Mouse (Mus musculus) heart, postnatal 0 days (tissue): ENCODE results near the gene Cdk19. TPM values are rescaled to one million over a fixed set of nuclear protein-coding genes. Genes with fewer than 3 reads are reported as not detected.
"Not testable (repeated sequence)": the region's sequence is repeated elsewhere in the genome, so short reads cannot be mapped to it uniquely, and the experiment has no call there.

Source experiments
- ATAC-seq: fragments of 200-750 bp; cut with Nextera tagmentation; 2 replicates; pipeline ENCODE4 v1.8.0; 2017; ENCODE audit warnings: low read depth, moderate number of reproducible peaks, moderate library complexity; ENCODE audit not compliant: insufficient read depth
- DNase-seq: peaks from one replicate; pipeline ENCODE4 v3.0.0-alpha.2; 2016; ENCODE audit warnings: low spot score
- H3K27ac ChIP-seq: fragments of 300-500 bp; sonication (generic); 2 replicates; pipeline ENCODE4 v1.5.1; 2014; ENCODE audit warnings: low read depth, mild to moderate bottlenecking
- H3K27me3 ChIP-seq: fragments of 300-500 bp; sonication (generic); 2 replicates; pipeline ENCODE4 v1.6.1; 2014; ENCODE audit warnings: low read length, mixed read lengths; ENCODE audit not compliant: control insufficient read depth, insufficient read depth
- H3K36me3 ChIP-seq: fragments of 300-500 bp; sonication (generic); replicated peaks from 2 replicates; pipeline ENCODE4 v1.6.1; 2014; ENCODE audit warnings: low read length, mixed read lengths; ENCODE audit not compliant: control insufficient read depth, insufficient read depth
- H3K4me1 ChIP-seq: fragments of 300-500 bp; sonication (generic); 2 replicates; pipeline ENCODE4 v1.6.1; 2014; ENCODE audit warnings: antibody characterized with exemption; ENCODE audit not compliant: control insufficient read depth, insufficient read depth
- H3K4me2 ChIP-seq: fragments of 300-500 bp; sonication (generic); 2 replicates; pipeline ENCODE4 v1.6.1; 2014; ENCODE audit warnings: low read depth, mild to moderate bottlenecking, low read length, moderate library complexity
- H3K4me3 ChIP-seq: fragments of 300-500 bp; sonication (generic); 2 replicates; pipeline ENCODE4 v1.5.1; 2014; ENCODE audit warnings: low read depth, low read length
- H3K9ac ChIP-seq: fragments of 300-500 bp; sonication (generic); replicated peaks from 2 replicates; pipeline ENCODE4 v1.6.1; 2014; ENCODE audit warnings: low read depth, low read length, mixed read lengths
- H3K9me3 ChIP-seq: fragments of 300-500 bp; sonication (generic); replicated peaks from 2 replicates; pipeline ENCODE4 v1.6.1; 2016; ENCODE audit warnings: low read length; ENCODE audit not compliant: control insufficient read depth
- CTCF ChIP-seq: IDR thresholded peaks from 2 replicates; pipeline ENCODE4 v1.5.1; 2016; ENCODE audit warnings: antibody characterized with exemption, control low read depth, low read depth
- EP300 ChIP-seq: IDR thresholded peaks from 2 replicates; pipeline ENCODE4 v1.6.1; 2016; ENCODE audit warnings: antibody characterized with exemption, low read depth
- WGBS: fragments of 180-500 bp; shearing (Covaris S2); extraction: QIAGEN DNeasy Blood & Tissue Kit; methylation state at CpG from one replicate; pipeline ENCODE4 v1.1.7; 2014; 5-methylcytosine and 5-hydroxymethylcytosine counted together
- polyA plus RNA-seq: library from polyadenylated mRNA; unstranded; fragments of >200 nt; fragmentation: Nextera tagmentation; extraction: Ambion mirVana; gene quantifications from 2 replicates; pipeline ENCODE4 v1.2.1, GENCODE M21; 2015
- total RNA-seq: library from RNA; depleted of rRNA; stranded (reverse); fragments of >200 nt; gene quantifications from 2 replicates; pipeline ENCODE4 v1.2.3, GENCODE M21; 2014; ENCODE audit warnings: low replicate concordance; rRNA removed

Cdk19 gene
- total RNA-seq (7.3 and 11.6 TPM in 2 replicates), polyA plus RNA-seq (3.1 and 3.7 TPM in 2 replicates)

DNA sequence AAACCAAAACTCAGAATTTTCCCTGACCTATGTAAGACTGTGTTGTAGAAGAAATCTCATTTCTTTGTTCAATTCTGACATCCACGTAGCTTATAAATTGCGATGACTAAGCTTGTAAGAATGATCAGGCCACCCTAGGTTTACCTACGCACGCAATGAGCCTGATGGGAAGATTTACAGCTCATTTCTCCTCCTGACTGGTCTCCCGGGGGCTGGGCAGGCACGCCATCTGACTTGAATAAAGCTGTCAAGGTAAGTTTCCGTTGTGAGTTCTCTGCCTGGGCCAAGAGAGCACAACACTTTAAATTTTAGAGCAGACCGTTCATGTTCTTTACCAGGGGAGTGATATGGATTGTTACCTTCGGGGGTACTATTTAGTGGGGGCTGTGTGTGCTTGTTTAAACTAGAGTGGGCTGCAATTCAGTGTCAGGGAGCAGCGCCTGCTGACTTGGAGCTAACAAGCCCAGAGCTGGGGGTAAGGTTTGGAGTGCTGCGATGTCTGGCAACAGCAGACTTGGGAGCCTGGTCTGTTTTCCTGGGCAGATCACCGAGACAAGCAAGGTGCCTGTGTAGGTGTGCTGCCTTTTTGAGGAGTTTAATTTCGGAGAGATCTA lies at the start of gene Cdk19:
Gene Cdk19 (plus strand): TSS at position 214 of the 614 bp plus-strand sequence.
- no peak within 1 kb of the TSS for H3K4me3 ChIP-seq
- no peak for TF ChIP-seq CTCF
- no peak for TF ChIP-seq EP300
- no peak for ATAC-seq
- no peaks in the 10 kb centered on the region for H3K9me3 ChIP-seq
- WGBS = 56% methylated on average over 13 of the region's 13 CpGs
- no peaks in the 10 kb centered on the region for H3K36me3 ChIP-seq
- DNase-seq = no peak
- H3K9ac ChIP-seq = no peak within 1 kb of the TSS
- no peaks in the 10 kb centered on the region for H3K27me3 ChIP-seq
- no peak within 1 kb of the TSS for H3K4me2 ChIP-seq
- H3K27ac ChIP-seq = no peak within 1 kb of the TSS
- no peaks in the 10 kb centered on the region for H3K4me1 ChIP-seq

DNA sequence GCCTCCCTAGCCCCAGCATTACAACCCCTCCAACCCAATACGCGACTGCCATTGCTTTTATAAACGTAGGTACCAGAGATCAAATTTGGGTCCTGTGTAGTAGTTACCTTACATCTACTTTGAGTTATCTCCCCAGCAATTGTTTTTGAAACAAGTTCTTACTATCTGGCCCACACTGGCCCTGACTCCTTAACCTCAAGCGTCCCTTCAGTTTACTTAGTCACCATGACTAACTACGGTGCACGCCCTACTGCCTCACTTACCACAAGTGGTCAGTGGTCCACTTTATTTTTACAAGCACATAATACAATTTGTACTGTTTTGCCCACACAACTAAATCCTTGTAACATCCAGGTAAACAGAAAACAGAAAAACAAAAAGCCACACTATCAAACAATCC lies 46.7 kb upstream of the Cdk19 start:
- H3K27ac ChIP-seq = no peak overlapping the region
- ATAC-seq (no peak), DNase-seq (no peak)
- H3K4me1 ChIP-seq = no peaks in the 10 kb centered on the region; the same call in 1 of the 2 replicates
- no peaks in the 10 kb centered on the region for H3K9me3 ChIP-seq
- H3K4me2 ChIP-seq = no peak overlapping the region
- no peak overlapping the region for H3K4me3 ChIP-seq
- H3K36me3 ChIP-seq = peaks cover 36% of the 10 kb centered on the region
- WGBS = 93% methylated on average over 6 of the region's 6 CpGs
- no peaks in the 10 kb centered on the region for H3K27me3 ChIP-seq
- H3K9ac ChIP-seq = no peak overlapping the region
- no peak for TF ChIP-seq CTCF
- no peak for TF ChIP-seq EP300

DNA sequence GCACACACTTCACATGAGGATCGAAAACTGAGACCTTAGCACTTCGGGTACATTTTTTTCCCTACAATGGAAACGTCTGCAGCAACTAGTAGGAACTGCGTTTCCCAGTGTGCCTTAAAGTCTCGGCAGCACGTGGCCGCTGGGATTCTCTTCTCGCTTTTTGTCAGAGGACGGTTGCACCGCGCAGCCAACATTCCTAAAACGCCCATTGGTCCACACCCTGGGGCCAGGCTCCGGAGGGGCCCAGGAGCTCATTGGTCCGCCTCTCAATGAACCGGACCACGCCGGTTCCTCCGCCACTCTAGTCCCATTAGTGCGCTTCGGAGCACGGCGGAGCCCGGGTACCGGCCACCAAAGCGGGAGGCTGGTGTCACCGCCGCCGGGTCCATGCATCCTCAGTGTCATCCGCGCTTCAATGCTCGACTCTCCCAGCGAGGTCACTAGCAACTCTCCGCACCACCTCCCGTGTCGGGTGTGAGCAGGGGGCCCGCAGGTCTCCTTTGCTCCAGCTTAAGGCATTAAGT lies 38.7 kb upstream of the Cdk19 start:
- ATAC-seq (peak; percentile 84), DNase-seq (peak; percentile 90)
- TF ChIP-seq CTCF (no peak), EP300 (no peak)
- peak overlapping the region; percentile 99 for H3K4me3 ChIP-seq
- no peaks in the 10 kb centered on the region for H3K36me3 ChIP-seq
- H3K4me2 ChIP-seq = peak overlapping the region; percentile 97
- peak overlapping the region; percentile 98 for H3K9ac ChIP-seq
- peaks cover 15% of the 10 kb centered on the region for H3K4me1 ChIP-seq
- peak overlapping the region; percentile 94 for H3K27ac ChIP-seq
- under 1% methylated on average over 36 of the region's 36 CpGs for WGBS
- H3K27me3 ChIP-seq = no peaks in the 10 kb centered on the region
- no peaks in the 10 kb centered on the region for H3K9me3 ChIP-seq

DNA sequence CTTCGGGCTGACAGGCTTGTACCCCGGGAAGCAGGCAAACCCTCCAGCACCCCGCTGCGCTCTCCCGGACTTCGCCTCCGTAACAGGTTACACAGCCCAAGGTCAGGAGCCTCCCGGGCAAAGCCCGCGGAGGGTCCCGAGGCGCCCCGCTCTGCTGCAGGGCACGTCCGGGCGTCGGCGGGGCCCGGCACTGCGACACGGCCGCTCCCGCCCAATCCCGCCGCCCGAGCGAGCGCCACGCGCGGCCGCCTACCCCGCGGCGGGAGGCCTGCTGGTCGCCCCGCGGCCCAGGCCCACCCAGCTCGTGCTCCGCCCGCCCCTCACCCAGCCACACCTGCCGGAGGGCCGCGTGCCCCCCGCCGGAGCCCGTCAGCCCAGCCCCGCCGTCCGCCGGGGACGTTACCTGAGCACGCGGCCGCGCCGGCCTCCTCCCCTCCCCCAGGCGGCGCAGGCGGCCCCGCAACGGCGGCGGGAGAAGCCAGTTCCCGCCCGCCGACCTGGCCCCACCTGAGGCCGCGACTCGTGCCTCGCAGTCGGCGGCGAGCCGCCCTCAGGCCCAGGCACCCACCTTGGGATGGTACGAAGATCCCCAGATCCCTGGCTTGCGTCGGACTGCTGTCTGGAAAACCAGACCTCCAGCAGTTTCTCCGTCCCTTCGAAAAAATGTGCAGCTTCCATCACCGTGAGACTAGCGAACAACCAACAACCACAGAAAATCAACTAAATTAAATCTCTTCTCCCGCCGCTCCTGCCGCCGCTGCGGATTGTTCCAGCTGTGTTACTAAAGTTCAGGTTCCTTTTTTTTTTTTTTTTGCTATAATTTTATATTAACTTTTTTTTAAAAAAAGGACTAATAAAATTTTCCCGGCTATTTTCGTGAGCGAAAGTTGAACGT lies 37.9 kb upstream of the Cdk19 start:
- H3K27me3 ChIP-seq, H3K9me3 ChIP-seq, DNase-seq, H3K36me3 ChIP-seq: not testable (repeated sequence)
- Histone ChIP-seq H3K4me1 (peaks cover 15% of the 10 kb centered on the region), H3K4me3 (peak overlapping the region; percentile 99), H3K27ac (peak overlapping the region; percentile 94), H3K9ac (peak overlapping the region; percentile 98), H3K4me2 (peak overlapping the region; percentile 97)
- ATAC-seq = peak; percentile 24
- 0% methylated on average over 61 of the region's 91 CpGs for WGBS

DNA sequence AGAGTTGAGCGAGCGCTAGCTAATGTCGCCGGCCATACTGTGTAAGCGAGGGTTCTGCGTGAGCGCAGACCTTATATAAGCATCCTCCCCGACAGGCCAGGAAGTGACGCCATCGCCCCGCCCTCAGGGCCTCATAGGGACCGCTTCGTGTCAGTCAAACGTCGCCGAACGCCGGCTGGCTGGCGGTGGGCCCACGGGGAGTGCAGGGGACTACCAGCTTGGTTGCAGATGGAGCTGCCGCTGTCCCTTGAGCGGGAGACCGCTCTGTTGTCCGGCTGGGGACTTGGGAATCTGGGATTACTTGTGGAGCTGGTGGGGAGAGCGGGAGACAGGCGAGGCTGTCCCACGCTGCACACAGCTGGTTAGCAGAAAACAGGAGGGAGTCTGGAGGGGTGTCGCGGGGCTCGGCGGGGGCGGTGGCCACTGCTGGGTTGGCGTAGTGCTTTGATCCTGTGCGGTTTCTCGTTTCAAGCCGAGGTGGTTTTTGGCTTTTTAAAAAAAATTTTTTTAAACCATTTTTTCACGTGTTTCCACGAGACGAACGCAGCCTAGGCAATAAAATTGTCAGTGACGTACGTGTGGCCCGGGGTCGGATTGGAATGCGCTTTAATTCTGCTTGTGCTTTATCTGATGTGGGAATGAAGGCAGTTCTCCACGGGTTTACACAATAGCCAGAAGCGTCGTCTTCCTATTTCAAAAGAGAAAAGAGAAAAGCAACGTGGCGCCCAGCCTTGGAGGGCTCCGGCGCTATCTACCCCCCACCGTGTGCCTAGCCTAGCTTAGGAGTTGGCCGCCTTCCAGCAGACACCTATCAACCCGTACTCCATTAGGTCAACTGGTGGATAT lies 37.0 kb upstream of the Cdk19 start, which contains the start of gene Amd1:
Gene Amd1 (minus strand): TSS at position 47 of the 846 bp plus-strand sequence.
- peak within 1 kb of the TSS; percentile 97 for H3K4me2 ChIP-seq
- H3K9ac ChIP-seq = peak within 1 kb of the TSS; percentile 98
- TF ChIP-seq CTCF = no peak
- no peak for TF ChIP-seq EP300
- peak; percentile 95 for ATAC-seq
- peak; percentile 99 for DNase-seq
- peak within 1 kb of the TSS; percentile 96 for H3K27ac ChIP-seq
- no peaks in the 10 kb centered on the region for H3K27me3 ChIP-seq
- WGBS = under 1% methylated on average over 55 of the region's 55 CpGs
- H3K4me3 ChIP-seq = peak within 1 kb of the TSS; percentile 99
- H3K9me3 ChIP-seq = no peaks in the 10 kb centered on the region
- H3K36me3 ChIP-seq = no peaks in the 10 kb centered on the region
- peaks cover 15% of the 10 kb centered on the region for H3K4me1 ChIP-seq
